Mouse (Mus musculus): ENCODE data around the gene Glul. TPM values are rescaled to one million over a fixed set of nuclear protein-coding genes. Genes with fewer than 3 reads are reported as not detected.
A peak's percentile ranks its signal among the peaks of the same experiment; 100 is the strongest.
"Not testable (repeated sequence)": the region's sequence is repeated elsewhere in the genome, so short reads cannot be mapped to it uniquely, and the experiment has no call there.

Glul gene
- total RNA-seq (2021) = 100 to 1,000 TPM; 354 to 444 TPM
- long read RNA-seq, experiment 1, transcript Glul-201 (7 exons, 2,792 nt) = major isoform, 27 of 49 reads
- long read RNA-seq, experiment 1, partial matches to known transcripts = 5 of 49 reads
- long read RNA-seq, experiment 1, other reads (novel, unspliced or antisense) = 17 of 49 reads
- long read RNA-seq, experiment 2, transcript Glul-201 (7 exons, 2,792 nt) = major isoform, 39 of 64 reads
- long read RNA-seq, experiment 2, partial matches to known transcripts = 19 of 64 reads
- long read RNA-seq, experiment 2, other reads (novel, unspliced or antisense) = 6 of 64 reads

DNA sequence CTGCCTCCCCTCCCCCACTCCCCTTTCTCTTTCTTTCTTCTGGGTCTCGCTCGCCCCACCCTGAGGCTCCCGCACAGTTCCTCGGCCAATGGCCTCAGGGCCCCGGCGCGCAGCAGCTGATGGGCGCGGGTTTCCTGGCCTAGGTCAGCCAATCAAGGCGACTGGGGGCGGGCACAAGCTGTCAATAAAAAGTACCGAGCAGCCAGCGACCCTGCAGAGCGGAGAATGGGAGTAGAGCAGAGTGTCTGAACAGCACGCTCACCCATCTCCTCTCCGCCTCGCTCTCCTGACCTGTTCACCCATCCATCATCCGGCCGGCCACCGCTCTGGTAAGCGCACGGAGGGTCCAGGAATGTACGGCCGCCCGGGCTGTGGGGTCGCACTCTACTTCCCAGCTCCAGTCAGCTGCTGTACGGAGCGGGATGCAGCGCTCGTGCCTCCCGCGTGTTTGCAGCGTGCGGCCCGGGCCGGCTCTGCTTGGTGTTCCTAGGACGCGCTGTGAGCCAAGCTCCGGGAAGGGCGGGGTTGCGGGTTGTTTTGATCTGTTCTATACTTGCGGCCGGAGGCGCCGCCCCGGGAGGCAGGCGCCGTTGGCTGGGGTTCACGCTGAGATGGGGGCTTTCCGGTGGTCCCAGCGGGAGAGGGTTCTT is at the start of gene Glul, which contains the start of gene Teddm2:
TSS of gene Glul (plus strand) at position 214 of the 650 bp plus-strand sequence.
TSS of gene Teddm2 (minus strand) at position 498 of the 650 bp plus-strand sequence.
- intact Hi-C loops (cut with DNase I) = no loop called here
- DNase-seq = peak; percentile 93 to 97

DNA sequence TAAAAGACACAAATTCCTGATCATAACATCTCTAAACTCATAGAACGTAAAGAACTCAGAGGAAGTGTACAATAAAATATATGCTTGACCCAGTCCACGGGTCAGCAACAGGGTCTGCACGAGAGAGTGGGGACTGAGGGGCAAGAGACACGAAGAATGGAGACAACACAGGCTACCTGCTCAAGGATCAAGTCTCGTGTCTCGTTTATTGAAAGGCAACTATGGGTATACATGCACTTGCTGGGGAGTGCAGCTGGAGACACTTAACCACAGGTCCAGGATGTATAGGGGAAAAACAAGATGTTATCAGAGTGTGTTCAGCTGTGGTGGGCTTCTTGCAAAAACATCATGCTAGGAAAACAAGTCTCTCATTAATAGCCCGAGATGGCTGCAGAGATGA is 47.0 kb upstream of the Glul start:
- DNase-seq; intact Hi-C loops (cut with DNase I): not testable (repeated sequence)

DNA sequence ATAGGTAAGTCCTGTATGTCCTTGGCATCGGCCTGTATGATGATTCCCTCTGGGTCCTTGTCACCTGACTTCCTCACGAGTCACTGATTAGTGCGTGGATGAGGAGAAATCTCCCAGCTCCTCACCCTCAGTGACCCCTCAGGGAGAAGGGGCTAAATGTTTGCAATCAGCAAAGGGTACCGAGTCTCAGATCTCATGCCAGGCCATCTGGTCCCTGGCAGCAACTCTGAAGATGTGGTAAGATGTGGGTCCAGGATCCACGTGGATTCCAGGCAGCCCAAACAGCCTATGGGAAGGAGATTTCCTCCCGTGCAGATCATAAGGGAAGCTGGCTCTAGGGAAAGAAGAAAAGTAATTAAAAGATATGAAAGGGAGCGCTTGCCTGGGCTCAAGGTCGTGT is 43.8 kb upstream of the Glul start:
- intact Hi-C loops (cut with DNase I) = no loop called here
- no peak for DNase-seq

DNA sequence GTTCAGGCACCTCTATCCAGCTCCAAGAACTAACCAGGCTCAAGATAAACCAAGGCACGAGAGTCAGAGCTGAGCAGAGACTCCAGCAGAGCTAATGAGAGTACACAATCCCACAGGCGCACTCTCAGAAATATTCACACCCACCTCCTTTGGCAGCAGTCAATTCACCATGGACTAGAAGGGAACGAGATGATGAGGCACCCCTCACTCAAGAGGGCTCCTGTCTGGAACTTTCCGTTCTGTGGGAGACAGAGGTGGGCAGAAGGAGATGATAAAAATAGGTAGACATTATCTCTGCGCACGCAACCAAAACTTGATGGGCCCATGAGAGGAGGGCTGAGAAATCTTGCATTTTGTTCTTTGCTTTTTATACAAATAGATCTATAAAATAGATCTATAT is 25.7 kb upstream of the Glul start, which contains the start of gene Teddm1b:
TSS of gene Teddm1b (plus strand) at position 301 of the 400 bp plus-strand sequence.
- intact Hi-C loops (cut with DNase I) = no loop called here
- DNase-seq = no peak

DNA sequence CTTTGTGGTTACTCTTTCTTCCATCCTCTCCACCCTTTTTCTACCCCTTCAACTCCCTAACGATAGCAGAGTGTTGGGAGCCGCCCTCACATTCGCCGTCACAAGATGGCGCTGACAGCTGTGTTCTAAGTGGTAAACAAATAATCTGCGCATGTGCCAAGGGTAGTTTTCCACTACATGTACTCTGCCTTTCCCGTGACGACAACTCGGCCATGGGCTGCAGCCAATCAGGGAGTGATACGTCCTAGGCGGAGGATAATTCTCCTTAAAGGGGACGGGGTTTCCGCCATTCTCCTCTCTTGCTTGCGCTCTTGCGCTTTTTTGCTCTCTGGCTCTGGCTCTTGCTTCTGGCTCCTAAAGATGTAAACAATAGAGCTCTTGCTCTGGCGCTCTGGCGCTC is 19.4 kb upstream of the Glul start:
- DNase-seq; intact Hi-C loops (cut with DNase I): not testable (repeated sequence)

DNA sequence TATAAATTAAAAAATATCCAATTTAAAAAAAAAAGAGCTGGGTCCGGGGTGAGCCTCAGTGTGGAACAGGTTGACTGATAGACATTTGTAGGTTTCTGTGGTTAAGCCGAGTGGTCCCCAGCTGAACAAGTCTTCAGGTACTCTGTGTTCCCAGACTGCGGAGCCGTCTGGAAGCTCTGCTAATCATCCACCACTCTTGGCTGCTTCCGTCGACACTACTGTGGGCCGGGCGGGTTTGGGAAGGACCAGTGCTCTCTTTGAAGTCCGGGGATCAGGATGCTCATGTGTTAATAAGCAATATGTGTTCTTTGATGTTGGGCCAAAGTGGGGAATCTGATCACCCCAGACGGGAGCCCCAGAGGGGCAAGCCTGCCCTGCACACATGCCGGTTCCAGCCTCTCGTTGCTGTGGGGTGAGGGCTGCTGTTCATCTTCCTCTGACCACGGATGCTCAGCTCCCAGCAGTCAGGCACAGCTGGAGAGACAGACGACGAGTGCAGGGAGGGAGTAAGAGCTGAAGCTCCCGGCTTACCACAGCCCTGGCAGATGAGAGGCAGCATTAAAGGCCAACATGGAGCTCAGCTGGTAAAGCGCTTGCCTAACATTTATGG is 13.6 kb upstream of the Glul start:
- DNase-seq = no peak
- intact Hi-C loops (cut with DNase I) = no loop called here

DNA sequence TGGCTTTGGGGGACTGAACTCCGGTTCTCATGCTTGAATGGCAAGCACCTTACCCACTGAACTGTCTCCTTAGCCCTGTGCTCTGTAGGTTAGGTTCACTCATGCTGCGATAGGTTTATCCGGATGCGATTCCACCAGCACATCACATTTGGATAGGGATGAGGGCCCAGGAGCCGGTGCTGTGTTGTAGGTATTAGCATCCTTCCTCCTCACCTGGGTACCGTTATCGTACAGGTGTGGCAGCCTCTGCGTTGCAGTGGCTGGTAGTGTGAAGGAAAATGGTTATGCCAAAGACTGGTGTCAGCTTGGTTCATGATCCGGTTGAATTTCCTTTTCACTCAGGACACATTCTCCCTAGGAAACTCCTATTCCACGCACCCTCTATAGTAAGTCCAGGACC is 9.6 kb upstream of the Glul start:
- intact Hi-C loops (cut with DNase I) = no loop called here

DNA sequence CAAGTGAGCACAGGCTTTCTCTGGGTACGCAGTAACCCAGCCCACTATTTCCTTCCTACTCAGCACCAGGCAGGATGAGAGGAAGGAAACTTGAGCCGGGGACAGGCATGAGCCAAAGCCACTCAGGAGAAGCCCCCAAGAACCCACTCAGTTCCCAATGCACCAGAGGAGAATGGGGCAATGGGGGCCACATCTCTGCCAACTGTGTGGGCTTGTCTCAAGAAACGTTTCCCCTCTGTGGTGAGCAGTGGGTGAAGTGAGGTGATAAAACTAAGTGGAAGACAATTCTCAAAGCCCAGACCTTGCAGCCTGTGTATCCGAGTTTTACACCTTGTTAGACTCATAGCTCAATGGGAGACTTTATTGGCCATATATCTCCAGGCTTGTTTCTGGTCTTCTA is 8.3 kb upstream of the Glul start, which contains the start of gene Teddm1a:
TSS of gene Teddm1a (plus strand) at position 301 of the 400 bp plus-strand sequence.
- intact Hi-C loops (cut with DNase I) = no loop called here
- no peak for DNase-seq

More for the DNA sequence above, 9.6 kb upstream of the Glul start:
- no peak for DNase-seq

DNA sequence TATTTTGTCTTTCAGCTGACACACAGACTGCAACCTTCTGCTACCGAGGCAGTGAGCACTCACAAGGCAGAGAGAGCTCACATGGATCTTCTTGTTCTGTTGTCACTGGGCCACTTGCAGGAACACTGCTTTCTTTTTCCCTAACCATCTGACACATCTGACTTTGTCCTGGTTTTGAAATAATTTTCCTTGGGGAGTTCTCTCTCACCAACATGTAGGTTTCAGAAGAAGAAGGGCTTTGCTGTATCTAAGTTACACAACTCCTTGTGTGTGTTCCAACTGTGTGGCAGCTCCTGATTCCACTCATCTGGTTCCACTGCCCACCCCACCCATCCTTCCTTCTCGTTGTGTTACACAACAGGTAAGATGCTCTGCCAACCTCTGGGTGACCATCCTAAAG is 6.0 kb upstream of the Glul start:
- intact Hi-C loops (cut with DNase I) = loop anchor here (1.0 kb wide), 2 partner anchors 225 to 289 kb away; no protein-coding TSS in a partner anchor
- DNase-seq = no peak

DNA sequence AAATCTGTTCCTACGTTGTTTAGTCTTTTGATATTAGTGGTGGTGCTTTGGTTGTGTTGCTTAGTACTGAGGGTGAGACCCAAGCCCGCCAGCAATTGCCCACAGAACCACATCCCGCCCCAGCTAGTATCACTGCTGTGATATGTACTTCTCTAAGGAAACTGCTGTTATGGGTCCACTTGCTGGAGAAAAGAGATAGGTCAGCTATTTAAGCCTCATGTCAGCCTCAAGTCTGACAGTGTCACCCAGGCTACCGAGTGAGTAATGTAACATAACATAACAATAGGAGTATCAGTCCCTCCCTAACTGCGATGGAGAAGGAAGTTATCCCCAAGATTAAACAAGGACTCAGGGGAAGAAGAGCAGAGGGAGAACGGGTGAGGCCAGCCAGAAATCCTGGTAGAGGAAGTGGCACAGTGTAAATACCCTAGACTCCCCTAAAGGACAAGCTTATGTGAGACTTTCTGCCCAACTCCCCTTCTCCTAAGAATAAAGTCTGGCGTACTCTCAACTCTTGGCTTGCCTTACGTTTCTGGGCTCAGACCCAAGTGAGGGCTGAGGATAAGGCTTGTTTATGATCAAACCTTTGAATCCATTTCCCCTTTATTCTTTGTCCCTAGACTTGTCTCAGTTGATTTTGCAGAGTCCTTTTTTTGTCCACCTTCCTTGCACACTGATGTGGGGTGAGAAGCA is 5.4 kb upstream of the Glul start:
- DNase-seq = no peak
- intact Hi-C loops (cut with DNase I) = loop anchor here (1.0 kb wide), 1 partner anchor 288 kb away; no protein-coding TSS in a partner anchor

DNA sequence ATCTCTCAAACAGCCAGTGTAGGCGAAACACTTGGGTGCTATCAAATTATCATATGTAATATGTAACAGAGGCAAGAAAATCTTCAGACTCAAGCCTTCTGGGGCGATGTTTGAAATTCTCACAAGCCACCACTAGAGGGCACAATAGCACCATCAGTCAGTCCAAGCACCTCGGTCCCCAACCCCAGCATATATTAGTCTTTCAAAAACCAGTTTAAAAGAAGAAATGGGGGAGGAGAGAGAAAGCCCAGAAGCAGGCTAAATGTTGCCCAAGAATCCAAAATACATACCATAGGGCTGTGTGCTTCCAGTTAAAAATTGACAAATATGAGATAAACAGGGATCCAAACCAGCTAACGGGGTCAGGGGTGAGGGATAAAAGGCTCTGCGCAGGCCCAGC is 4.8 kb upstream of the Glul start:
- DNase-seq = peak; percentile 42 to 45
- intact Hi-C loops (cut with DNase I) = loop anchor here (1.0 kb wide), 1 partner anchor 287 kb away; no protein-coding TSS in a partner anchor

DNA sequence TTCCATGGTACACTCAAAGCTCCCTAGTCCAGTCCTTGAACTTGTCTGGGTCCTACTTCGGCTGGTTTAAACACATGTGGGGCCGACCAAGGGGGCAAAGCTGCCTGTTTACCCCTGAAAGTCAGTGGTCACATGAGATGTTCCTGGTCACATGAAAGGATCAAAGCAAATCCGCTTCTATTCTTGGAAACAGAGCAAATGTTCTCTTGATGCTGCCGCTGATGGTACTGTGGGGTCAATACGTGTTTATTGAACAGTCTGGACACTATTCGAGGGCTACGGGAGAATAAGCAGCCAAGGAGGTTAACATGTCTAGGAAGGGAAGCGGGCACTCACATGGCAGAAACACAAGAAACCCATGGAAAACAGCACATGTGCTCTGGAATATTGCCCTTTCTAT is 2.5 kb upstream of the Glul start:
- no peak for DNase-seq
- intact Hi-C loops (cut with DNase I) = loop anchor here (2.0 kb wide), 1 partner anchor 136 kb away; no protein-coding TSS in a partner anchor

DNA sequence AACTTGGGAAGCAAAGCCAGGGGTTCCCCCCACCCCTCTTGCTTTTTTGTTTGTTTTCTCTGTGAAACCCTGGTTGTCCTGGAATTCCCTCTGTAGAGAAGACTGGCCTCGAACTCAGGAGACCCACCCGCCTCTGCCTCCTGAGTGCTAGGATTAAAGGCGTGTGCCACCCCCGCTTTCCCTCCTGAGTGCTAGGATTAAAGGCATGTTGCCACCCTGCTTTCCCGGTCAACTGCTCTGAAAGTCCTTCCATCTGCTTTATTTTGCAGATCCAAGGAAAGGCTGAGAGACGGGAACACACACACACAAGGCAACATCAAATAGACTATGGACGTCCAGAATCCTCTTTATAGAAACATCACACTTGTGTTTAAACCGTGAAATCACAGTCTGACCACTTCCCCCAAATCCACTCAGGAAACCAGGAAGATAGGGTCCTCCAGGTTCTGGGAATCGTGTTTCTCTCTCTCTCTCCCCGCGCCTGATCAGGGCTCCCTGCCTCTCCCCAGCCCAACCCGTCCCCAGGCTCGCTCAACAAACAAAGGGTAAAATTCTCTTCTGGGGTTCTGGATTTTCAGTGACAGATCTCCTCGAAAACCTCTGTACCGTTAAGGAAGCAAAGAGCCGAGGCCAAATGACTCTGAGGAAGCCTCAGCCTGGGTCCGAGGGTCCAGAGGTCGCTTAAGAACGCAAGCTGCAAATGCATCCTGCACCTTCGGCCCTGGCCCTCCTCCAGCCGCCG is 584 bp upstream of the Glul start:
- intact Hi-C loops (cut with DNase I) = no loop called here
- no peak for DNase-seq

DNA sequence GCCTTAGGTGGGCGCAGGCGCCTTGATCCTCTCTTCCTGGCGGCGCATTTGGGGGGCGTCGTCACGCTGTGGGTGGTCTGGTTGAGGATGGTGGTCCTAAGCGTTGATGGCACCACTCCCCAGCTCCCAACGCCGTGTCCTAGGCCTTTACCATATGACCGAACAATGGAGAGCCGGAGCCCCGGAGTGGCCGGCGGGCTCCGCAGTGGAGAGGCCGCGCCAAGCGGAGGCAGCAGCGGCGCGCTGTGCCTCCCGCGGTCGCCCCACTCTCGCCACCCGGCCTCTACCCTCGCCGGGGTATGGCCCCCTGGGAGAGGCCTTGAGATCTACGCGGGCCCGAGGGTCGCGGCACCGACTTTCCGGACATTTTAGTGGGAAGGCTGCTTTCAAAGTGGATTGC is 637 bp downstream of the Glul start:
- no peak for DNase-seq
- intact Hi-C loops (cut with DNase I) = no loop called here

DNA sequence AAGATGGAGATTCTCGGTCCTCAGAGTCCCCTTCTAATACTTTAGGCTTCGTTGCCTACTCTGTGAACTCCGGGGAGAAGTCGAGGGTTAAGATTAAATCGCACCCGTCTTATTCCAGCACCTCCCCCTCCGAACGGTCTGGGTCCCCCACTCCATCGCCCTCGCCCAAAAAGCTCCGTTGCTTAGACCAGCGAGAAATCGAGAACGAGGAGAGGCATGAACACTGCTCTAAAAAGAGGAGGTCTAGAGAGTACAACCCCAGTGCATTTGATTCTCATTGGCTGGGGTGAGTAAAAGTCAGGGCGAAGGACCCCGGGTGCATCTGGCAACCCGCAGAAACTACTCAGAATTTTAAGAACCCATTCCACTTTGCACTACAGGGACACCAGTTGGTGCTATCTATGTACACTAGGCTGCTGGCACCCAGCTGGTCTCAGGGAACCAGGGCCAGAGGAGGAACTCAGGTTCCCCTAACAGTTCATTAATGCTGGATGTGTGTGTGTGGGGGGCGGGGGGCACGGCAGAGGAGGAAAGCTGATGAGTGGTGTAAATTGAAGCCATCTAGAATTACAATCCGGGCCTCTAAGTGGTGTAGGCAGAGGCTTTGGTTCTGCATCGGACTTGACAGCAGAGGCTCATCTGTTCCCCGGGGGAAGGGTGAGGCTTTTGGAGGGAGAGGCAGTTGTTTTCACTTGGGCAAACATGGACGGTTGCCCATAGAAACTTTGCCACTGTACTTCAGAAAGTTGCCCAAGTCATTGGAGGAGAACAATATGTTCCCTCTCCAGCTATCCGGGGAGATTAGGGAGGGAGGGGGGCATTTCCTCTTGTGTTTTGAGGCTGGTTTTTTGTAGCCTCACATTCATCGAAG is 1.4 kb downstream of the Glul start:
- intact Hi-C loops (cut with DNase I) = no loop called here
- DNase-seq = peak; percentile 55 to 74

DNA sequence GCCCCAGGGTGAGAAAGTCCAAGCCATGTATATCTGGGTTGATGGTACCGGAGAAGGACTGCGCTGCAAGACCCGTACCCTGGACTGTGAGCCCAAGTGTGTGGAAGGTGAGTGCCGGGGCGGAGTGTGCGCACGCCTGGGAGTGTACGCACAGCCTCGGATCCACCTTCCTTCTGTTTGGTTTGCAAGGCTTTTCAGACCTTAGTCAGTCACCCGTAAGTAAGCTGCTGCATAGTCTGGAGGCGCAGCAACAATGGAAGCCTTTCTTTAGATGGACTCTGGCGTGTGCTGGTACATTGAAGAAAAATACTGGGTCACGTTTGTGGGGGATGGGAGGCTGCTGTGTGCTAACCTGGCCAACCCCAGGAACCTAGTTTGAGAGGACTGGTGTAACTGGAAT is 3.3 kb downstream of the Glul start:
- no peak for DNase-seq
- intact Hi-C loops (cut with DNase I) = no loop called here

DNA sequence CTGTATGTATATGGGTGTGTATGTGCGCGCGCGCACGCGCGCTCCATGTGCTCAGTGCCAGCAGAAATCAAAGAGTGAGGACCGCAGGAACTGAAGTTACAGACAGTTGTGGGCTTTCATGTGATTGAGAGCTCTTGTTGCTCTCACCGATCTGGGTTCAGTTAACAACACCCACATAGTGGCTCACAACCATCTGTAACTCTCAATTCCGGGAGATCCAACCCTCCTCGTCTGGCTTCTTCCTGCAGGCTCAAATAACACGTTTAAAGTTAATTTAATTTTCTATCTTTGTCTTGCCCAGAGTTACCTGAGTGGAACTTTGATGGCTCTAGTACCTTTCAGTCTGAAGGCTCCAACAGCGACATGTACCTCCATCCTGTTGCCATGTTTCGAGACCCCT is 4.5 kb downstream of the Glul start:
- no peak for DNase-seq
- intact Hi-C loops (cut with DNase I) = no loop called here

DNA sequence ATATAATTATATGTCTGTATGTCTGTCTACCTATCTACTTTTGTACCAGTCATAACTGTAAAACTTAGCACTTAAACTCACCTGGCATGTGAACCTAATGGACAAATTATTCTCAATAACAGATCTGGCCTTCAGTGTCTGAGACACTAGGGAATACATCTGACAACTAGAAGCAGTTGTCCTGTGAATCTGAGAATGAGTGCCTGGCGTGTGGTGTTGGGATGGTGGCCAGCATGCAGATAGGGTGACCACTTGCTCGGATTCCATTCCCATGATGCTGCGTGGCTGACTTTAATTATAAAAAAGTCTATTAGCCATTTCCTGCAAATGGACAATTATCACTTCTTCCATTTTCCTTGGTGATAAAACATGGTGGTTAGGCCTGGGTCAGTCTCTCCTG is 6.1 kb downstream of the Glul start:
- intact Hi-C loops (cut with DNase I) = no loop called here

DNA sequence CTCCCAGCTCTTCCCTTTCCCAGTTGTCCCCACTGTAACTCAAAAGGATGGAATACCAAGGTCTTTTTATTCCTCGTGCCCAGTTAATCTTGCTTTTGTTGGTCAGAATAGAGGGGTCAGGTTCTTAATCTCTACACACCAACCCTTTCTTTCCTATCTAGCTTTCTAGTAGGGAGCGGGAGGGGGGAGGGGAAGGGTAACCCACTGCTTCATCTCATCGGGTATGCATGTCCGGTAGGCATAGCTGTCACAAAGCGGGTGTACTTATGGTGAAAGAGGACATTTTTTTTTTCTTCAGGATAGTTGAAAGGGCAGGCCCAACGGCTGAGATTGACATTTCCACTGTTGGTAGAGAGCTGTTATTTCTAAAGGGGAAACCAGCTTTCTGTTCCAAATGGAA is 8.5 kb downstream of the Glul start:
- intact Hi-C loops (cut with DNase I) = no loop called here
- DNase-seq = no peak

More for the DNA sequence above, 6.1 kb downstream of the Glul start:
- DNase-seq = no peak

Data from gastrocnemius, postnatal 36 days (tissue).